Mouse (Mus musculus) embryonic fibroblast, embryonic 13.5 days (primary cell): Measurements from ENCODE around the gene Hemgn.
A peak's percentile ranks its signal among the peaks of the same experiment; 100 is the strongest.

Source experiments
- CTCF ChIP-seq: IDR thresholded peaks from 2 replicates; pipeline ENCODE4 v1.5.1; 2011; ENCODE audit warnings: mild to moderate bottlenecking, control low read depth, low read length, moderate library complexity, borderline replicate concordance; ENCODE audit not compliant: insufficient read depth
- POLR2A ChIP-seq: IDR thresholded peaks from 2 replicates; pipeline ENCODE4 v1.6.1; 2011; ENCODE audit warnings: low read depth, mild to moderate bottlenecking, control low read depth, low read length, moderate library complexity

DNA sequence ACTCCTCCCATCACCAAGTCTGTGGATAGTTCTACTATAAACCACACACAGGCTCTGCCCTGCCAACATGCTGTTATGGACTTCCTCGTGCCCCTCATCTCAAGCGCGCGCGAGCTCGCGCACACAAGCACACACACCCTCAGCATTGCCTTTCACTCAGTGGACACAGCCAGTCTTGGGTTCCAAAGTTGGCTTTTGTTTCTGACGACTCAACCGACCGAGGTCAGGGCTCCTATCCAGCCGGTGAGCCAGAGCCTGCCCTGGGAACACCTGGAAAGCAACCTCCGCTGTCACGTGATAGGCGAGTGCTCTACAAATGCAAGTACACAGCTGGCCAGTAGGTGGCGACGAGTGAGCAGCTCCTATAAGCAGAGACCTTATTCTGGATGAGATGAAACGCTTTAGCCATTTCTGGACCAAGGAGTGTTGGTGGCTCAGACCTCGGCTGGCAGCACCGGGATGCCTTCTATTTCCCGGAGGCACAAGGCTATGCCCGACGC is 38.4 kb downstream of the Hemgn start:
- TF ChIP-seq CTCF (peak; percentile 91; the same call in 1 of the 2 replicates), POLR2A (no peak)
